Mouse (Mus musculus) spleen, adult 2 months (tissue): ENCODE data around the gene Kalrn. TPM values are rescaled to one million over a fixed set of nuclear protein-coding genes. Genes with fewer than 3 reads are reported as not detected.

ENCODE experiments used
- DNase-seq, 2 experiments: peaks; one replicate each; pipeline versions ENCODE4 v3.0.0 to v3.0.0-alpha.2; 2012 to 2021; ENCODE audit warnings: low spot score in 2 of 2, low read depth in 1 of 2
- H3K27ac ChIP-seq: fragments of 200-500 bp; 2 replicates; pipeline ENCODE4 v1.5.1; 2012; ENCODE audit warnings: low read length, inconsistent platforms; ENCODE audit not compliant: insufficient read depth
- H3K27me3 ChIP-seq: fragments of 200-500 bp; 2 replicates; pipeline ENCODE4 v1.6.1; 2012; ENCODE audit warnings: mild to moderate bottlenecking, moderate library complexity, low read length, inconsistent platforms; ENCODE audit not compliant: control insufficient read depth, insufficient read depth
- H3K36me3 ChIP-seq: fragments of 200-500 bp; 2 replicates; pipeline ENCODE4 v1.6.1; 2012; ENCODE audit warnings: mild to moderate bottlenecking, low read length, inconsistent platforms; ENCODE audit not compliant: control insufficient read depth, insufficient read depth
- H3K4me1 ChIP-seq: fragments of 200-500 bp; 2 replicates; pipeline ENCODE4 v1.6.1; 2011; ENCODE audit warnings: inconsistent platforms; ENCODE audit not compliant: control insufficient read depth, insufficient read depth, insufficient read length
- H3K4me3 ChIP-seq: fragments of 200-500 bp; 2 replicates; pipeline ENCODE4 v1.5.1; 2011; ENCODE audit warnings: mild to moderate bottlenecking, inconsistent platforms; ENCODE audit not compliant: insufficient read depth, insufficient read length; ENCODE audit errors: extremely low read depth
- CTCF ChIP-seq: fragments of 200-500 bp; IDR thresholded peaks from 2 replicates; pipeline ENCODE4 v1.5.1; 2011; ENCODE audit warnings: mild to moderate bottlenecking, inconsistent platforms; ENCODE audit not compliant: insufficient read depth, insufficient read length, insufficient replicate concordance; ENCODE audit errors: extremely low read depth
- POLR2A ChIP-seq: fragments of 200-500 bp; IDR thresholded peaks from 2 replicates; pipeline ENCODE4 v1.6.1; 2011; ENCODE audit warnings: low read depth, low read length, inconsistent platforms
- WGBS: fragments of 180-500 bp; shearing (Covaris S2); methylation state at CpG from one replicate; pipeline ENCODE4 v1.1.7; 2018; 5-methylcytosine and 5-hydroxymethylcytosine counted together
- polyA plus RNA-seq: library from polyadenylated mRNA; depleted of rRNA; stranded (reverse); fragments of >200 nt; gene quantifications from 2 replicates; pipeline ENCODE4 v1.2.3, GENCODE M21; 2012

Kalrn gene
- polyA plus RNA-seq, 1 experiment: 7.6 TPM

DNA sequence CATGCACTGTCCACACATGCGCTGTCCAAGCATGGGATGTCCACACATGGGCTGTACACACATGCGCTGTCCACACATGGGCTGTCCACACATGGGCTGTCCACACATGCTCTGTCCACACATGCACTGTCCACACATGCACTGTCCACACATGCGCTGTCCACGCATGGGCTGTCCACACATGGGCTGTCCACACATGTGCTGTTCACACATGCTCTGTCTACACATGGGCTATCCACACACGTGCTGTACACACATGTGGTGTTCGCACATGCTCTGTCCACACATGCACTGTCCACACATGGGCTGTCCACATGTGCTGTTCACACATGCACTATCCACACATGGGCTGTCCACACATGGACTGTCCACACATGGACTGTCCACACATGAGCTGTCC is 589.6 kb downstream of the Kalrn start:
- DNase-seq: no peak
- no peak overlapping the region for H3K27ac ChIP-seq
- no peak overlapping the region for H3K4me3 ChIP-seq
- H3K36me3 ChIP-seq: no peaks in the 10 kb centered on the region
- H3K27me3 ChIP-seq: no peaks in the 10 kb centered on the region
- no peaks in the 10 kb centered on the region; the same call in 1 of the 2 replicates for H3K4me1 ChIP-seq
- TF ChIP-seq POLR2A (no peak), CTCF (no peak)
- 97% methylated on average over 6 of the region's 6 CpGs for WGBS

DNA sequence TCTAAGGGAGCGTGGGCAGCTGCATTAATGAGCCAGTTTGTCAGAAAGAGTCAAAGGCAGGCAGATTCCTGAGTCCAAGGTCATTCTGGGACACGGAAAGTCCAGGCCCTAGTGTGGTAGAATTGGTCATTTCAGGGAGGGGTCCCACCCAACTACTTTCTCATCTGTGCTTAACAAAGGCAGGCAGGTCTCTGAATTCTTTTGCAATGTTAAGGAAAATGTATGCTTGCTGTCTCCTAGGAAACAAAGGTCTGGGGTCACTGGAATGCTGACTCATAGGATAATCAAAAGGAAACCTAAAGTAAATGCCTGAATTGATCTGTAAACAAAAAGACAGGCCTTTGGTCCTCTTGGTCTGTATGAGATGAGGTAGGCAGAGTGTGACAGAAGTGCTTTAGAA is 593.5 kb downstream of the Kalrn start:
- no peaks in the 10 kb centered on the region for H3K27me3 ChIP-seq

DNA sequence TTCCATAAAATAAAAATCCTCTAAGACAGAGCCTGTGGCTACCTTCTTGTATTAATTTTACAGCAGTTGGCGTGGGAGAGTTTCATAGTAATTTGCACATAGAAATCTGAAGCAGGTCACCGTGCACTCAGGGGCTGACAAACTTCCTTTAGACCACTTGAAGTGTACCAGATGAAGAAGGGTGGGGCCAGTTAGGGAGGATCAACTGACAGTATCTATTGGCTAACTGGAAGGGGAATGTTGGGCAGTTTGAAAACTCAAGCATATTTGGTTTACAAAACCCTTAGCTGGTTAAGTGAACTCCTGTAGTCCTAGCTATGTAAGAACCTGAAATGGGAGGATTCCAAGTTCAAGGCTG is 606.1 kb downstream of the Kalrn start:
- Histone ChIP-seq H3K4me1 (no peaks in the 10 kb centered on the region), H3K27me3 (no peaks in the 10 kb centered on the region), H3K27ac (no peak overlapping the region), H3K36me3 (peaks cover 4% of the 10 kb centered on the region), H3K4me3 (peak overlapping the region; percentile 89; the same call in 1 of the 2 replicates)
- TF ChIP-seq CTCF (no peak), POLR2A (no peak)
- WGBS: 15% methylated on average over 2 of the region's 2 CpGs
- DNase-seq: no peak

More for the DNA sequence above, 593.5 kb downstream of the Kalrn start:
- DNase-seq: no peak
- Histone ChIP-seq H3K27ac (no peak overlapping the region), H3K4me1 (no peaks in the 10 kb centered on the region), H3K4me3 (no peak overlapping the region), H3K36me3 (no peaks in the 10 kb centered on the region)
- TF ChIP-seq CTCF (no peak), POLR2A (no peak)
- 82% methylated on average over 2 of the region's 2 CpGs for WGBS

DNA sequence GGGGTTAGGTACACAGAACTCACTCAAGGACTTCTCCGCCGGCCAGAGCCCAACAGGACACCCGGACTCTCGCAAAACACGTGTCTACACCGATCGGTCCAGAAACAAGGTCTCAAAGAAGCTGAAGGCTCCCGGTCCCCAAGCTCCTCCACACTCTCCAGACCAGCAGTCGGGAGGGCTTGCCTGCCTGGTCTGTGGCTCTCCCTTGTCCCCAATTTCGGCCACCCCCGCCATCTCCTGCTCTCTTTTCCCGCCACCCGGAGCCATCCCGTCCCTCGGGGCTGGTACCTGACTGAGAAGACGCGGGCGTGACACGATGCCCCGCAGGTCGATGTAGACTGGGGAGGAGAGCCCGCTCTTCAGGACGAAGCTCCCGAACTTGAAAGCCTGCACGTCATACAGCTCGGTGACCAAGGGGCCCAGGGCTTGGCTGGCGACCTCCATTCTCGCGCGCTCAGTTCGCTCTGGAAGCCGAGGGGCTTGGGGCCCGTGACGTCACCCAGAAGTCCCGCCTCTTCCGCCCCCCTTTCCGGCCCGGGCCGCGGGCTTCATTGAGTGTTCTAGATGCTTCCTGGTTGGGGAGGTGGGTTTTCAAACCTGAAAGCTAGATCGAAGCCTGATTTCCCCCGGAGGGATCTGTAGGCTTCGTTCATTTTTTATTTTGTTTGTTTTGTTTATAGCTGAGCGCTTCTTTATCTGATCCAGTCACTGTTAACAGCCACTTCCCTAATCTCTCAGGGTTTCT is 606.6 kb downstream of the Kalrn start, which contains the start of gene Umps:
Umps (minus strand) TSS at position 501 of the 745 bp plus-strand sequence.
- no peaks in the 10 kb centered on the region for H3K27me3 ChIP-seq
- WGBS: under 1% methylated on average over 44 of the region's 44 CpGs
- peak; percentile 21; the same call in 1 of the 2 replicates for TF ChIP-seq POLR2A
- TF ChIP-seq CTCF: no peak

DNA sequence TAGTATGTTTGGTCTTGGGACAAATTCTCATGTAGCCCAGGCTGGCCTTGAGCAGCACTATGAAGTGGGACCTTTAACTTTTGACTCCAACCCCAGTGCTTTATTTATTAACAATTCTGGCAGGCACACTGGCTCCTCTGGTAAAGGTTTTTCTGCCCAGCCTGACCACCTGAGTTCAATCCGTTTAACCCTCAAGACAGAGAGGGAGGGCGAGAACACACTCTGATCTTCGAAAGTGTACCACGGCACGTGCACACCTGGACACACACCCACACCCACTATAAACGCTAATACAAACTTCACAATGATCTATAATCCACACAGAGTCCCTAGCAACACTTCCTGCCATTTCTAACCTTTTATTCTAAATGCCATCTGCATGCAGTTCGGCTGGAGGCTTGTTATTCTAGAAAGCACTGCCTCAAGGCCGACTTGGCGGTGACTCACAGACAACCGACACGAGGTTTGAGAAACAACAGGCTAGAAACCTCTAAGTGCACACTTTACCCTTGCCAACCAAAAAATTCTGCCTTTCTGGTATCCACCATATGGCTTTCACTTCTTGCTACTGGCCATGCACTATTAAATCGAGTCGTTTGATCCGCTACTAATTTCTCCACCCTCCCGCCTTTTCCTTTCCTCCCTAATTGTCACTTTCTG is 607.3 kb downstream of the Kalrn start:
- no peaks in the 10 kb centered on the region for H3K4me1 ChIP-seq
- H3K36me3 ChIP-seq: peaks cover 12% of the 10 kb centered on the region
- H3K27me3 ChIP-seq: no peaks in the 10 kb centered on the region
- TF ChIP-seq CTCF (no peak), POLR2A (no peak)
- H3K27ac ChIP-seq: no peak overlapping the region
- WGBS: 5% methylated on average over 15 of the region's 15 CpGs
- H3K4me3 ChIP-seq: peak overlapping the region; percentile 89
- DNase-seq: no peak

More for the DNA sequence above, 606.6 kb downstream of the Kalrn start, which contains the start of gene Umps:
- peak; percentile 52 to 83 for DNase-seq
- H3K4me3 ChIP-seq: peak within 1 kb of the TSS; percentile 89
- H3K4me1 ChIP-seq: no peaks in the 10 kb centered on the region
- peaks cover 8% of the 10 kb centered on the region for H3K36me3 ChIP-seq
- H3K27ac ChIP-seq: peak within 1 kb of the TSS; percentile 43; the same call in 1 of the 2 replicates

DNA sequence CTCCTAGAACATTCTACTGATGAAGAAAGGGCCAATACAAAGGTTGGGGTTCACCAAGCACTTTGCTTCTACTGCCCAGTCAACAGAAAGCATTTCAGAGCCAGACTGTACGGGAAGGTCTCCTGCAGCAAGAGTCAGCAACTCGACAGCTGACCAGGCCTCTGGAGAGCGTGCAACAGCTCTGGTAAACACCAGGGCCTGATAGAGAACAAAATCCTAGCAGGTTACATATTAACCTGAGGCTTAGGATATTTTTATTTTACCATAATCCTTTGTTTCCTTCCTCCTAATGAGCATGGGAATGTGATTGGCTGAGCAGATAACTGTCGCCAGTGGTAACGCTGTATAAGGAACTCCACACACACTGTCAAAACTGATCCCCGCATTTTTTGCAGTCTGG is 609.8 kb downstream of the Kalrn start:
- 92% methylated on average over 6 of the region's 6 CpGs for WGBS
- Histone ChIP-seq H3K27me3 (no peaks in the 10 kb centered on the region), H3K36me3 (peaks cover 21% of the 10 kb centered on the region), H3K4me3 (no peak overlapping the region), H3K27ac (no peak overlapping the region), H3K4me1 (no peaks in the 10 kb centered on the region)
- TF ChIP-seq CTCF (no peak), POLR2A (no peak)
- no peak for DNase-seq
